Mouse (Mus musculus): ENCODE data around the gene Arhgef12.
A peak's percentile ranks its signal among the peaks of the same experiment; 100 is the strongest.
"Not testable (repeated sequence)": the region's sequence is repeated elsewhere in the genome, so short reads cannot be mapped to it uniquely, and the experiment has no call there.

The Arhgef12 gene

GRCm38 (mm10) chr9:42995298-42995697, 111.7 kb downstream of the Arhgef12 start:
- DNase-seq = no peak

GRCm38 (mm10) chr9:42994708-42995107, 112.3 kb downstream of the Arhgef12 start:
- DNase-seq = no peak

- no peak for DNase-seq
Measured at GRCm38 (mm10) chr9:42993659-42994058, 113.4 kb downstream of the Arhgef12 start.

- no peak for DNase-seq
Measured at GRCm38 (mm10) chr9:42987988-42988387, 119.1 kb downstream of the Arhgef12 start.

GRCm38 (mm10) chr9:42968894-42969521, 138.0 kb downstream of the Arhgef12 start:
- DNase-seq = no peak

- no peak for DNase-seq
Measured at GRCm38 (mm10) chr9:42967731-42968130, 139.3 kb downstream of the Arhgef12 start.

GRCm38 (mm10) chr9:42964809-42965208, 142.2 kb downstream of the Arhgef12 start:
- not testable (repeated sequence) for DNase-seq

- no peak for DNase-seq
Measured at GRCm38 (mm10) chr9:42964366-42964765, 142.7 kb downstream of the Arhgef12 start.

GRCm38 (mm10) chr9:42962506-42962905, 144.5 kb downstream of the Arhgef12 start:
- peak; percentile 51 for DNase-seq

- DNase-seq = no peak
Measured at GRCm38 (mm10) chr9:42958401-42958800, 148.6 kb downstream of the Arhgef12 start.

- no peak for DNase-seq
Measured at GRCm38 (mm10) chr9:42948381-42948780, 158.7 kb downstream of the Arhgef12 start.

- no peak for DNase-seq
Measured at GRCm38 (mm10) chr9:42945174-42945573, 161.9 kb downstream of the Arhgef12 start.

GRCm38 (mm10) chr9:42944536-42945006, 162.5 kb downstream of the Arhgef12 start:
- peak; percentile 68 for DNase-seq

- no peak for DNase-seq
Measured at GRCm38 (mm10) chr9:42943781-42944535, 163.1 kb downstream of the Arhgef12 start, which contains the start of gene Grik4. Gene Grik4, minus strand, starts transcription at chr9:42944493.

GRCm38 (mm10) chr9:42943057-42943529, 163.9 kb downstream of the Arhgef12 start:
- no peak for DNase-seq

GRCm38 (mm10) chr9:42942148-42942547, 164.9 kb downstream of the Arhgef12 start:
- DNase-seq = no peak

GRCm38 (mm10) chr9:42932146-42932545, 174.9 kb downstream of the Arhgef12 start:
- DNase-seq = no peak

GRCm38 (mm10) chr9:42927498-42927897, 179.5 kb downstream of the Arhgef12 start:
- no peak for DNase-seq

- no peak for DNase-seq
Measured at GRCm38 (mm10) chr9:42926564-42926963, 180.5 kb downstream of the Arhgef12 start.

GRCm38 (mm10) chr9:42921830-42922229, 185.2 kb downstream of the Arhgef12 start:
- DNase-seq = no peak

- DNase-seq = no peak
Measured at GRCm38 (mm10) chr9:42920190-42920589, 186.8 kb downstream of the Arhgef12 start.

GRCm38 (mm10) chr9:42917911-42918310, 189.1 kb downstream of the Arhgef12 start:
- no peak for DNase-seq
